Mouse (Mus musculus) hindbrain, embryonic 13.5 days (tissue): Measurements from ENCODE around the gene Slc39a8. TPM values are rescaled to one million over a fixed set of nuclear protein-coding genes. Genes with fewer than 3 reads are reported as not detected.

Experiments used
- ATAC-seq: fragments of 200-750 bp; cut with Nextera tagmentation; 2 replicates; pipeline ENCODE4 v1.8.0; 2017; ENCODE audit warnings: moderate TSS enrichment; ENCODE audit not compliant: low FRiP score
- H3K27ac ChIP-seq: fragments of 300-500 bp; sonication (generic); 2 replicates; pipeline ENCODE4 v1.5.1; 2015; ENCODE audit warnings: inconsistent platforms, mild to moderate bottlenecking, moderate library complexity
- H3K27me3 ChIP-seq: fragments of 300-500 bp; sonication (generic); 2 replicates; pipeline ENCODE4 v1.6.1; 2015; ENCODE audit warnings: mild to moderate bottlenecking, inconsistent platforms
- H3K36me3 ChIP-seq: fragments of 300-500 bp; sonication (generic); 2 replicates; pipeline ENCODE4 v1.6.1; 2015; ENCODE audit warnings: mild to moderate bottlenecking, inconsistent platforms
- H3K4me1 ChIP-seq: fragments of 300-500 bp; sonication (generic); replicated peaks from 2 replicates; pipeline ENCODE4 v1.6.1; 2015; ENCODE audit warnings: inconsistent platforms
- H3K4me2 ChIP-seq: fragments of 300-500 bp; sonication (generic); 2 replicates; pipeline ENCODE4 v1.6.1; 2015; ENCODE audit warnings: inconsistent platforms, mild to moderate bottlenecking, moderate library complexity
- H3K4me3 ChIP-seq: fragments of 300-500 bp; sonication (generic); 2 replicates; pipeline ENCODE4 v1.5.1; 2015; ENCODE audit warnings: mild to moderate bottlenecking, inconsistent platforms
- H3K9ac ChIP-seq: fragments of 300-500 bp; sonication (generic); 2 replicates; pipeline ENCODE4 v1.6.1; 2015; ENCODE audit warnings: mild to moderate bottlenecking, inconsistent platforms
- H3K9me3 ChIP-seq: fragments of 300-500 bp; sonication (generic); 2 replicates; pipeline ENCODE4 v1.6.1; 2016; ENCODE audit warnings: inconsistent platforms
- WGBS: fragments of 180-500 bp; shearing (Covaris S2); methylation state at CpG from one replicate; pipeline ENCODE4 v1.1.7; 2015; 5-methylcytosine and 5-hydroxymethylcytosine counted together
- polyA plus RNA-seq: library from polyadenylated mRNA; unstranded; fragments of >200 nt; fragmentation: Nextera tagmentation; extraction: Ambion mirVana; gene quantifications from 2 replicates; pipeline ENCODE4 v1.2.1, GENCODE M21; 2015

Slc39a8 gene
- polyA plus RNA-seq, 1 experiment from 2014 or later = 10.9 TPM

- H3K4me2 ChIP-seq = no peak overlapping the region
- no peak overlapping the region for H3K4me3 ChIP-seq
- no peaks in the 10 kb centered on the region for H3K4me1 ChIP-seq
- H3K27ac ChIP-seq = no peak overlapping the region
- ATAC-seq = no peak
- no peaks in the 10 kb centered on the region for H3K27me3 ChIP-seq
- no peaks in the 10 kb centered on the region for H3K9me3 ChIP-seq
- H3K9ac ChIP-seq = no peak overlapping the region
- WGBS = 89% methylated on average over 14 of the region's 14 CpGs
- no peaks in the 10 kb centered on the region for H3K36me3 ChIP-seq
Observed at GRCm38 (mm10) chr3:135854298-135854984, 29.4 kb downstream of the Slc39a8 start.

- Histone ChIP-seq H3K27ac (no peak overlapping the region), H3K9ac (no peak overlapping the region), H3K9me3 (no peaks in the 10 kb centered on the region), H3K27me3 (no peaks in the 10 kb centered on the region), H3K4me2 (no peak overlapping the region), H3K4me1 (no peaks in the 10 kb centered on the region), H3K36me3 (no peaks in the 10 kb centered on the region), H3K4me3 (no peak overlapping the region)
- no peak for ATAC-seq
- WGBS = 82% methylated on average over 6 of the region's 6 CpGs
Observed at GRCm38 (mm10) chr3:135854985-135855340, 29.9 kb downstream of the Slc39a8 start.

DNA sequence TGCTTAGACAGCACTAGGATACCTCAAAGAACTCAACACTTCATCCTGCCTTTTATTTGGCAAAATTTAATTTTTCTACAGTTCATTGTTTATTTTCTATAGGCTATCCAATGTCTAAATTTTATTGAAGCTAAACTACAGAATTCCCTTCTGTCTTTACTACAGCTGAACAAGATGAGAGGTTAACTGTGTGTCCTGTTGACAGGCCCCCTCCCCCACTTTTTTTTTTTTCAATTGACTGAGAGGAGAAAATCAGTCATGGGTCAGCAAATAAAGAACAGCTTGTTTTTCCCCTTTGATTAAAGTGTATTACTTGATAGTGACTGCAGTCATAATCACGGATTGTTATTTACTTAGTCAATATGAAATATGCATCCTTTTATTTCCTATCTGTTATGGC is 31.2 kb downstream of the Slc39a8 start:
- Histone ChIP-seq H3K36me3 (no peaks in the 10 kb centered on the region), H3K27ac (no peak overlapping the region), H3K4me1 (no peaks in the 10 kb centered on the region), H3K4me2 (no peak overlapping the region), H3K4me3 (no peak overlapping the region), H3K27me3 (no peaks in the 10 kb centered on the region), H3K9me3 (no peaks in the 10 kb centered on the region), H3K9ac (no peak overlapping the region)
- no peak for ATAC-seq
- WGBS = 21% methylated on average over 1 of the region's 1 CpGs

GRCm38 (mm10) chr3:135857134-135857533 is 32.1 kb downstream of the Slc39a8 start:
- Histone ChIP-seq H3K4me3 (no peak overlapping the region), H3K9me3 (no peaks in the 10 kb centered on the region), H3K36me3 (no peaks in the 10 kb centered on the region), H3K4me1 (no peaks in the 10 kb centered on the region), H3K27me3 (no peaks in the 10 kb centered on the region), H3K27ac (no peak overlapping the region), H3K4me2 (no peak overlapping the region), H3K9ac (no peak overlapping the region)
- WGBS = 46% methylated on average over 5 of the region's 5 CpGs
- no peak for ATAC-seq

DNA sequence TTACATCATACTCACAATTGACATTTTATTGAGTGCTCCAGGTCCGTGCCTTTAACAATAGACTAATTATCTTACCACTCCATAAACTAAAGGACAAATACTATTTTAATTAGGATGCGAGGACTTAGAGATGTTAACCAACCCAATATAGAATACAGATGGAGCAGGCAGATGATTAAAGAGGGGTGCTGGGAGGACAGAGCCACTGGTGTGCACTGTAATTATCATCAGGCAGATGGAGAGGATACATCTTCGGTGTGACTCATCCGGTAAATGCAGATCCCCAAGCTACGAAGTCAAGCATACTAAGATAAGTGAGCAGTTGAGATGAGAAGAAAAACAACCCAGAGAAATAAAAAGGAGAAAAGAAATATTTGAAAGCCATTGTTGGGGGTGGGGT is 34.4 kb downstream of the Slc39a8 start:
- 67% methylated on average over 5 of the region's 5 CpGs for WGBS
- Histone ChIP-seq H3K9me3 (no peaks in the 10 kb centered on the region), H3K36me3 (no peaks in the 10 kb centered on the region), H3K4me2 (no peak overlapping the region), H3K27ac (no peak overlapping the region), H3K9ac (no peak overlapping the region), H3K4me3 (no peak overlapping the region), H3K4me1 (no peaks in the 10 kb centered on the region), H3K27me3 (no peaks in the 10 kb centered on the region)
- ATAC-seq = no peak

- WGBS = 50% methylated on average over 9 of the region's 9 CpGs
- peak; percentile 68 for ATAC-seq
- no peaks in the 10 kb centered on the region for H3K9me3 ChIP-seq
- H3K36me3 ChIP-seq = no peaks in the 10 kb centered on the region
- H3K27me3 ChIP-seq = no peaks in the 10 kb centered on the region
- H3K4me2 ChIP-seq = no peak overlapping the region
- no peaks in the 10 kb centered on the region for H3K4me1 ChIP-seq
- H3K27ac ChIP-seq = no peak overlapping the region
- H3K9ac ChIP-seq = no peak overlapping the region
- H3K4me3 ChIP-seq = no peak overlapping the region
Observed at GRCm38 (mm10) chr3:135862804-135863203, 37.7 kb downstream of the Slc39a8 start.

DNA sequence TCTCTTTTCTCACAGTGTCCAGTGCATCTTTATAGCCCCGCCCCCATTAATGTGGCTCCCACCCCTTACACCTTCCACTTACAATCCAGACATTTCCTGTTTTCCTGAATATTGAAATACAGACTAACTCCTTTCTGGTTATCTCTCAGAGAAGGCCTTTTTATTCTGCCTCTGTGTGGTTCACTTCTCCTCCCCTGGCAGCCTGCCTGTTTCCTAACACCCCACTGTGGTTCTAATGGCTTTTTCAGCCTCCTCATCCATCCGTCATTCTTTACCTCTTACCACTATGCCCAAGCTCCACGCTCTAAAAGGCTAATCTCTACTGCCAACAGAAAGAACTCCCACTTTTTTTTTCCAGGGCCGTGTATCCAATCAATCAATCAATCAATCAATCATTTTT is 44.0 kb downstream of the Slc39a8 start:
- H3K27ac ChIP-seq = no peak overlapping the region
- ATAC-seq = no peak; the same call in 1 of the 2 replicates
- no peak overlapping the region for H3K9ac ChIP-seq
- no peaks in the 10 kb centered on the region for H3K9me3 ChIP-seq
- 56% methylated on average over 4 of the region's 4 CpGs for WGBS
- H3K4me3 ChIP-seq = no peak overlapping the region
- H3K27me3 ChIP-seq = no peaks in the 10 kb centered on the region
- H3K4me2 ChIP-seq = no peak overlapping the region
- peaks cover 6% of the 10 kb centered on the region; the same call in 1 of the 2 replicates for H3K4me1 ChIP-seq
- H3K36me3 ChIP-seq = no peaks in the 10 kb centered on the region

- H3K9ac ChIP-seq = no peak overlapping the region
- H3K4me1 ChIP-seq = peaks cover 6% of the 10 kb centered on the region; the same call in 1 of the 2 replicates
- ATAC-seq = no peak
- no peak overlapping the region for H3K27ac ChIP-seq
- WGBS = 91% methylated on average over 5 of the region's 5 CpGs
- H3K36me3 ChIP-seq = no peaks in the 10 kb centered on the region
- no peaks in the 10 kb centered on the region for H3K27me3 ChIP-seq
- H3K9me3 ChIP-seq = no peaks in the 10 kb centered on the region
- no peak overlapping the region for H3K4me2 ChIP-seq
- H3K4me3 ChIP-seq = no peak overlapping the region
Observed at GRCm38 (mm10) chr3:135872325-135872724, 47.2 kb downstream of the Slc39a8 start.

DNA sequence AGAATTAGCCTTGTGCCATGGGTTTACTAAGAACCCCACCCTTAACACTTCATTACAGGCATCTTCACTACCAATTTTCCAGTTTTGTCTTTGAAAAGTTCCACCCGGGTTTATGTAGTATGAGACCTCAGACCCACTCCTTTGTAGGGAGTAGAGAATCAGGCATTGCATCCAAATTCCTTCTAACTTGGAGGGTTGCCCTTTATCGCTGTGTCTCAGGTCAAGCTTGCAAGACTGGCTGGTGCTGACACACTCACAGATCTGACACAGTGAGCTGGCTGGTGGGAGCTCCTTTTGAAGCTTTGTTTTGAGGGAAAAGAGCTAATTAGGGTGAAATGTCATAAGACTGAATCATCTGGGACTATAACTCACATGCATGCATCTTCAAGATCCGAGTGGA is 48.5 kb downstream of the Slc39a8 start:
- no peaks in the 10 kb centered on the region for H3K27me3 ChIP-seq
- no peaks in the 10 kb centered on the region for H3K36me3 ChIP-seq
- no peak overlapping the region for H3K27ac ChIP-seq
- H3K9ac ChIP-seq = no peak overlapping the region
- 76% methylated on average over 3 of the region's 3 CpGs for WGBS
- no peak overlapping the region for H3K4me3 ChIP-seq
- no peaks in the 10 kb centered on the region for H3K9me3 ChIP-seq
- H3K4me2 ChIP-seq = no peak overlapping the region
- H3K4me1 ChIP-seq = peaks cover 5% of the 10 kb centered on the region; the same call in 1 of the 2 replicates
- ATAC-seq = no peak

- WGBS = 91% methylated on average over 6 of the region's 6 CpGs
- no peak for ATAC-seq
Observed at GRCm38 (mm10) chr3:135878048-135878447, 53.0 kb downstream of the Slc39a8 start.

DNA sequence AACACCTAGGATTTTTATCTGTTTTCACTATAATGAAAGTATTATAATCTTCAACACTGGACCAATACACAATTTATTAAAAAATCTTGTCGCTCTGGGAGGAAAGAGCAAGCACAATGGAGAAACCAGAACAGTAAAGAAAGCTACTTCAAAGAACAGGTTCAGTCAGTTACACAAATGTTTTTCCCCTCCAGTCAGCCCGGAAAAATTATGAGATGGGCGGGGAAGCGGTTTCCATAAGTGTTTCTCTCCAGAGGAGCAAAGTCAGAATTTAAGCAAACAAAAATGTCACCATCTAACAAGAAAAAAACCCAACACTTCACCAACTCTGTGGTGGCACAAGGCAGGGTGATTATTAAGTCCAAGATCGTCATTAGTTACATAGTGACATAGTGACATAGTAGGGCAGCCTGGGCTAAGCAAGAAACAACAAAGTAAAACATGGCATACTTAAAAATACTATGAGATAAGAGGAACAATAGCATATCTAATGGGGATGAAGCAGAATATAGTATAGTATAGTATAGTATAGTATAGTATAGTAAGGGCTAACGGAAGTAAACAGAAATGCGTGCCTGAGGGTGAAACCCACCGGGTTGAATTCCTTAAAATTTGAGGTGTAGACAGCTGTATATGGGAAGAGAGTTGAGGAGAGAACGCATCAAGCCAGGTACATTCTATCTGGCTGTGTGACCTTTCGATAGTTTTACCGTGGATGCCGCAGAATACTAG is 61.0 kb downstream of the Slc39a8 start:
- no peak overlapping the region for H3K4me3 ChIP-seq
- H3K4me1 ChIP-seq = peaks cover 9% of the 10 kb centered on the region
- H3K36me3 ChIP-seq = no peaks in the 10 kb centered on the region
- no peak overlapping the region for H3K27ac ChIP-seq
- no peak for ATAC-seq
- 73% methylated on average over 12 of the region's 12 CpGs for WGBS
- no peak overlapping the region for H3K9ac ChIP-seq
- H3K27me3 ChIP-seq = no peaks in the 10 kb centered on the region
- H3K9me3 ChIP-seq = no peaks in the 10 kb centered on the region
- H3K4me2 ChIP-seq = no peak overlapping the region

More at GRCm38 (mm10) chr3:135878048-135878447, 53.0 kb downstream of the Slc39a8 start:
- Histone ChIP-seq H3K27ac (no peak overlapping the region), H3K9me3 (no peaks in the 10 kb centered on the region), H3K36me3 (no peaks in the 10 kb centered on the region), H3K4me1 (no peaks in the 10 kb centered on the region), H3K9ac (no peak overlapping the region), H3K27me3 (no peaks in the 10 kb centered on the region), H3K4me3 (no peak overlapping the region), H3K4me2 (no peak overlapping the region)

DNA sequence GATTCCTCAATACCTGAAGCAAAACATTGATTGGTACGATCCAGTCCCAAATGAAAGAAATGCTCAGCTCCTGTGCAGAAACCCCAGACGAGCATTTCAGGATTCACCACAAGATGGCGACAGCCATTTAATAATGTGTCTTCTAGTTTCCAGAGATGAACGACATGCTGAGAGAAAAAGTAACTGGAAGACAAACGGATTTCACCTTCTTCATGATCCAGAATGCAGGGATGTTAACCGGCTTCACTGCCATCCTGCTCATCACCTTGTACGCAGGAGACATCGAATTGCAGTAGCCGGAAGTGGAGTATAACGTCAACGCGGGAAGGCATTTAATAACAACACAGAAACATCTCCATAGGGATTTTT is 61.6 kb downstream of the Slc39a8 start:
- H3K27ac ChIP-seq = no peak overlapping the region
- H3K9ac ChIP-seq = no peak overlapping the region
- peak; percentile 46; the same call in 1 of the 2 replicates for ATAC-seq
- no peaks in the 10 kb centered on the region for H3K9me3 ChIP-seq
- no peaks in the 10 kb centered on the region for H3K36me3 ChIP-seq
- no peaks in the 10 kb centered on the region for H3K27me3 ChIP-seq
- H3K4me2 ChIP-seq = no peak overlapping the region
- WGBS = 36% methylated on average over 12 of the region's 12 CpGs
- peaks cover 9% of the 10 kb centered on the region for H3K4me1 ChIP-seq
- H3K4me3 ChIP-seq = no peak overlapping the region
